Mouse (Mus musculus) hindbrain, embryonic 12.5 days (tissue): ENCODE results near the gene Pfkfb2. TPM values are rescaled to one million over a fixed set of nuclear protein-coding genes. Genes with fewer than 3 reads are reported as not detected.
"Not testable (repeated sequence)": the region's sequence is repeated elsewhere in the genome, so short reads cannot be mapped to it uniquely, and the experiment has no call there.

Experiments
- ATAC-seq: fragments of 200-750 bp; cut with Nextera tagmentation; 2 replicates; pipeline ENCODE4 v1.8.0; 2017; ENCODE audit warnings: moderate TSS enrichment; ENCODE audit not compliant: low FRiP score
- H3K27ac ChIP-seq: fragments of 300-500 bp; sonication (generic); 2 replicates; pipeline ENCODE4 v1.5.1; 2016; ENCODE audit warnings: mild to moderate bottlenecking
- H3K27me3 ChIP-seq: fragments of 300-500 bp; sonication (generic); 2 replicates; pipeline ENCODE4 v1.6.1; 2016; ENCODE audit warnings: mild to moderate bottlenecking
- H3K36me3 ChIP-seq: fragments of 300-500 bp; sonication (generic); 2 replicates; pipeline ENCODE4 v1.6.1; 2016; ENCODE audit warnings: mild to moderate bottlenecking
- H3K4me1 ChIP-seq: fragments of 300-500 bp; sonication (generic); 2 replicates; pipeline ENCODE4 v1.6.1; 2016
- H3K4me2 ChIP-seq: fragments of 300-500 bp; sonication (generic); replicated peaks from 2 replicates; pipeline ENCODE4 v1.6.1; 2016; ENCODE audit warnings: mild to moderate bottlenecking
- H3K4me3 ChIP-seq: fragments of 300-500 bp; sonication (generic); 2 replicates; pipeline ENCODE4 v1.5.1; 2016; ENCODE audit warnings: mild to moderate bottlenecking
- H3K9ac ChIP-seq: fragments of 300-500 bp; sonication (generic); 2 replicates; pipeline ENCODE4 v1.6.1; 2016; ENCODE audit warnings: mild to moderate bottlenecking, moderate library complexity
- H3K9me3 ChIP-seq: fragments of 300-500 bp; sonication (generic); replicated peaks from 2 replicates; pipeline ENCODE4 v1.6.1; 2016; ENCODE audit warnings: mild to moderate bottlenecking
- WGBS: fragments of 180-500 bp; shearing (Covaris S2); methylation state at CpG from one replicate; pipeline ENCODE4 v1.1.7; 2016; 5-methylcytosine and 5-hydroxymethylcytosine counted together
- polyA plus RNA-seq: library from polyadenylated mRNA; unstranded; fragments of >200 nt; fragmentation: Nextera tagmentation; extraction: Ambion mirVana; gene quantifications from 2 replicates; pipeline ENCODE4 v1.2.1, GENCODE M21; 2016

The Pfkfb2 gene
- polyA plus RNA-seq, 1 experiment from 2014 or later, result 17.0 TPM

DNA sequence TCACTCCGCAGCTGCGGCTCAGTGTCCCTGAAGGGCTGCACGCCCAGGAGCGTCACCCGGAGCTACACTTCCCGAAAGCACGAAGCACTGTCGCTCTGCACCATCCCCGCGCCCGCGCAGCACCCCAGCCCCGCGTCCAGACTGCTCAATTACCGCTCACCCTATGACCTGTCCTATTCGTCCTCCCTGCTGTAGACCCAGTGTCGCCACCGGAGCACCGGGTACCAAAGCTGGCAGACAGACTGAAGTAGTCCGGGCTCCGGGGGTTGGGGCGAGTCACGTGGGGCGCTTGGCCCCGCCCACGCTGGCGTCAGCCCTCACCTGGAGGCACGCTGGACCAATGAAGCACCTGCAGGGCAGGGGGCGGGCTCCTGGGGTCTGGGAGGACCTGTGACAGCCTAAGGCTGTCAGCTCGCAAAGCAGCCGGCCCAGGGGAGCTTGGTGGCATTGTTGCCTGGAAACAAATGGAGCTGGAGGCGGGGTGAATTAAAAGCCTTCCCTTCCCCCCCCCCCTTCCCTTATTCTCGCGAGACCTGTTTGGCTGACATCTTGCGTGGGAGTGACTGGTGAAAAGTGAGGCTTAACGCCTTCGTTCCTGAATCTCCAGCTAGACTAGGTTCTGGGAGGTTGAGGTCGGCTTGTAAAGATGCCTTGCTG, 13.4 kb downstream of the Pfkfb2 start, which contains the start of gene Gm29427:
Gene Gm29427 (minus strand): TSS at position 239 of the 657 bp plus-strand sequence.
- H3K36me3 ChIP-seq, result peaks cover 4% of the 10 kb centered on the region; the same call in 1 of the 2 replicates
- H3K4me3 ChIP-seq, result peak within 1 kb of the TSS; percentile 89
- peak; percentile 94 for ATAC-seq
- peaks cover 17% of the 10 kb centered on the region for H3K4me1 ChIP-seq
- under 1% methylated on average over 38 of the region's 38 CpGs for WGBS
- peak within 1 kb of the TSS; percentile 87 for H3K27ac ChIP-seq
- peak within 1 kb of the TSS; percentile 92 for H3K9ac ChIP-seq
- no peaks in the 10 kb centered on the region for H3K27me3 ChIP-seq
- H3K4me2 ChIP-seq, result peak within 1 kb of the TSS; percentile 98
- no peaks in the 10 kb centered on the region for H3K9me3 ChIP-seq

DNA sequence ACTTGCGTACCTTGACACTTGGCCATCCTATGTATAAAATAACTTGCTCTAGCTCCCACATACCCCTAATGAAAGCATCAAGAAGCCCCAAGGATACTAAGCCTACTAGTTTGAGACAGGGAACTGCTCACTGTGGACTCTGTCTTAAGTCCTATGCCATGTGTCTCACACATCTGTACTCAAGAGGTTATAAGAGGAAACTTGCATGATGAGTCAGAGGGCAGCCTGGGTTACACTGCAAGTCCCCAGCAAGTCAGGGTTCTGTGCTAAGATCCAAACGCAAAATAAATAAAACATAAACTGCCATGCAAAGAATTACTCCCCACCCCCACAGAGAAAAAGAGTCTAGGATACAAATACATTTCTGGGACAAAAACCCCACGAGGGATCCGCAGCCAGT, 15.0 kb downstream of the Pfkfb2 start:
- Histone ChIP-seq H3K9ac (no peak overlapping the region), H3K9me3 (no peaks in the 10 kb centered on the region), H3K27ac (no peak overlapping the region), H3K4me2 (no peak overlapping the region), H3K4me1 (peaks cover 13% of the 10 kb centered on the region), H3K4me3 (no peak overlapping the region), H3K27me3 (no peaks in the 10 kb centered on the region), H3K36me3 (no peaks in the 10 kb centered on the region)
- WGBS, result 77% methylated on average over 4 of the region's 4 CpGs
- no peak for ATAC-seq

DNA sequence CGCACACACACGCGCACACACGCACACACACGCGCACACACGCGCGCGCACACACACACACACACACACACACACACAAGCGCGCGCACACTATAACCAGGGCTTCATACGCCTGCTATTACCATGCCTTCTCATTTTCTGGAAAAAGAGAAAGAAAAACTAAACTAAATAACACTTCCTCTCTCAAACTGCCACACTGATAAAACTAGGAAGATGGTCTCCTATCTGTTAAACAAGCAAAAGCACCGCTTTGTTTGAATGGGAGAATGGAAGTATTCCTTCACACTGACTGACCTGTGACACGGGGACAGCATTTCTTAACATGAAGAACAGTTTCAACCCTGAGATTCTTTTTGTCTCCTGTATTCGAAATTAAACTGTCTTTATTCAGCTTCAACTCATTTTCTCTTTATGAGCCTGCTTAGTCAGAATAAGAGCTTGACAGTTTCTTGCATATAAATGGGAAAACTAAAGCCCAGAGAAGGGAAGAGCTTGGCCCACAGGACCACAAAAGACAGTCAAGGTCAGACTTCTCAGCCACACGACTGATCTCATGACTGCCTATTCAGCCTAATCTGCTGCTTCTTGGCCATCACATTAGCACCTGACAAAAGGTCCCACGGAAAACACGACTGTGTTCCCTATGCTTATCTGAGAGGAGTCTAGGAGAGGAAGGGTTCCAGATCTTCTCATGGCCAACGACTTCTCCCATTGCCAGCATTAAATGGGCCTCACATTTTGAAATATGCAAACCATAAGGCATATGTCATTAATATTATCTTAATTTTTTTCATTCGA, 18.6 kb downstream of the Pfkfb2 start:
- H3K4me2 ChIP-seq, result no peak overlapping the region
- H3K9ac ChIP-seq, result no peak overlapping the region
- ATAC-seq, result no peak
- H3K27me3 ChIP-seq, result no peaks in the 10 kb centered on the region
- no peaks in the 10 kb centered on the region for H3K9me3 ChIP-seq
- no peak overlapping the region for H3K4me3 ChIP-seq
- peaks cover 22% of the 10 kb centered on the region for H3K36me3 ChIP-seq
- WGBS, result 91% methylated on average over 22 of the region's 22 CpGs
- no peaks in the 10 kb centered on the region for H3K4me1 ChIP-seq
- no peak overlapping the region for H3K27ac ChIP-seq

DNA sequence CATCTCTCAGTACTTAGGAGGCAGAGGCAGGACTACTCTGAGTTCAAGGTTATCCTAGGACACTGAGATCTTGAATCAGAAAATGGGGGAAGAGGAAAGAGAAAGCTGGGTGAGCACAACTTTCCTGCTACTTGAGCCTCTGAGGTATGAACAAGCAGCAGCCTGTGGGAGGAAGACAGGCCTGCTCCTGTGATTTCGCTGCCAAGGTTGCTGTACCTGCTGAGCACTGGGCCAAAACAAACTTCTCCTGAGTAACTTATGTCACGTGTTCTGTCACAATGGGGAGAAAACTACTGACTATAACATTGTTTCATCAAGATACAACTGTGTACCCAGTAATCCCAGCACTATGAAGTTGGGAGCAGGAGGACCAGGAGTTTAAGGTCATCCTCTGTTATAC, 25.4 kb downstream of the Pfkfb2 start:
- H3K36me3 ChIP-seq, result peaks cover 72% of the 10 kb centered on the region
- no peaks in the 10 kb centered on the region for H3K4me1 ChIP-seq
- H3K9me3 ChIP-seq, result no peaks in the 10 kb centered on the region
- 88% methylated on average over 2 of the region's 2 CpGs for WGBS
- no peak overlapping the region for H3K4me3 ChIP-seq
- no peaks in the 10 kb centered on the region for H3K27me3 ChIP-seq
- no peak overlapping the region for H3K4me2 ChIP-seq
- H3K27ac ChIP-seq, result no peak overlapping the region
- ATAC-seq, result no peak
- H3K9ac ChIP-seq, result no peak overlapping the region

- no peaks in the 10 kb centered on the region for H3K27me3 ChIP-seq
- no peak overlapping the region for H3K9ac ChIP-seq
- no peak overlapping the region for H3K4me2 ChIP-seq
- no peak for ATAC-seq
- no peak overlapping the region for H3K4me3 ChIP-seq
- H3K27ac ChIP-seq, result no peak overlapping the region
- 95% methylated on average over 11 of the region's 11 CpGs for WGBS
- peaks cover 79% of the 10 kb centered on the region for H3K36me3 ChIP-seq
- H3K4me1 ChIP-seq, result no peaks in the 10 kb centered on the region
- no peaks in the 10 kb centered on the region for H3K9me3 ChIP-seq
These were observed 27.1 kb downstream of the Pfkfb2 start for GRCm38 (mm10) chr1:130701976-130702375.

GRCm38 (mm10) chr1:130699937-130700633, 29.0 kb downstream of the Pfkfb2 start:
- H3K27me3 ChIP-seq, result no peaks in the 10 kb centered on the region
- no peak for ATAC-seq
- H3K9me3 ChIP-seq, result no peaks in the 10 kb centered on the region
- H3K36me3 ChIP-seq, result peaks cover 69% of the 10 kb centered on the region
- no peaks in the 10 kb centered on the region for H3K4me1 ChIP-seq
- H3K4me2 ChIP-seq, result no peak overlapping the region
- 94% methylated on average over 10 of the region's 10 CpGs for WGBS
- H3K27ac ChIP-seq, result no peak overlapping the region
- H3K4me3 ChIP-seq, result no peak overlapping the region
- no peak overlapping the region for H3K9ac ChIP-seq

DNA sequence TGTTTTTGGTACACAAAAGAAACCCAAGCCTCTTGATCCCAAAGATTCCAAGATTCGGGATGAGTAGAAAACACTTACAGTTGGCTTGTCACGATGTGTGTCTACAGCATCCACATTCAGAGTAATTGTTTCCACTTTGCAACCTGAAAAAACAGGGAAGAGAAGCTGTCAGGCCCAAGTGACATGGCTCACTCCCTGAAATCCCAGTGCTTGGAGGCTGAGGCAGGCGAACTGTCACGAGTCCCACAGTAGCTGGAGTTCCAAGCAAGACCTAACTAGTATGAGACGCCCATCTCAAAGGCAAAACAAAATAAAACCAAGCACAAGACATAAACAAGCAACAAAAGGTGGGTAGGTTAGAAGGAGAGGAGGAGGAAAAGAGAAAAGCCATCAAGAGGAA, 30.5 kb downstream of the Pfkfb2 start:
- 96% methylated on average over 5 of the region's 5 CpGs for WGBS
- Histone ChIP-seq H3K4me1 (no peaks in the 10 kb centered on the region), H3K4me2 (no peak overlapping the region), H3K36me3 (peaks cover 60% of the 10 kb centered on the region), H3K9ac (no peak overlapping the region), H3K27me3 (no peaks in the 10 kb centered on the region), H3K4me3 (no peak overlapping the region), H3K9me3 (no peaks in the 10 kb centered on the region), H3K27ac (no peak overlapping the region)
- no peak for ATAC-seq

DNA sequence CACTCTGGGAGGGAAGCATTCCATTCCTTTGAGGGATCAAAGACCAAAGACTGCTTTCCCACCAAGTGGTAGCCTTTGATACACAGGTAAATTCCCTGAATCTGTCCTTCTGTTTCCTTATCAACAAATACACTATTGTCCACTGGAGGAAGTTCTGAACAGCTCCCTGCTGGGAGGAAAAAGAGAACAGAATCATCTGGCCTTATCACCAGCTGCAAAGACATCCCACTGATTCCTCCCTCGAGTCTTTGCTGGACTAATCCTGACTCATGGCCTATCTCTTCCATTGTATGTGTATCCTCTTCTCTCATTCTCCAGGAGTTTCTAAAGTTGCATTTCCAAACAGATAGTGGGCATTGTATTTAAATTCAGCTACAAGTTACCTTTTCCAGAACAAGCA, 45.1 kb downstream of the Pfkfb2 start:
- Histone ChIP-seq H3K9me3 (no peaks in the 10 kb centered on the region), H3K4me2 (no peak overlapping the region), H3K4me3 (no peak overlapping the region), H3K36me3 (no peaks in the 10 kb centered on the region), H3K27ac (no peak overlapping the region), H3K4me1 (no peaks in the 10 kb centered on the region), H3K9ac (no peak overlapping the region), H3K27me3 (no peaks in the 10 kb centered on the region)
- 58% methylated on average over 1 of the region's 1 CpGs for WGBS
- ATAC-seq, result no peak

- Histone ChIP-seq H3K4me3 (no peak overlapping the region), H3K9me3 (no peaks in the 10 kb centered on the region), H3K36me3 (no peaks in the 10 kb centered on the region), H3K4me2 (no peak overlapping the region), H3K27me3 (no peaks in the 10 kb centered on the region), H3K27ac (no peak overlapping the region), H3K4me1 (no peaks in the 10 kb centered on the region), H3K9ac (no peak overlapping the region)
- WGBS, result 80% methylated on average over 6 of the region's 6 CpGs
- ATAC-seq, result no peak
These were observed 47.2 kb downstream of the Pfkfb2 start for GRCm38 (mm10) chr1:130681656-130682413.

DNA sequence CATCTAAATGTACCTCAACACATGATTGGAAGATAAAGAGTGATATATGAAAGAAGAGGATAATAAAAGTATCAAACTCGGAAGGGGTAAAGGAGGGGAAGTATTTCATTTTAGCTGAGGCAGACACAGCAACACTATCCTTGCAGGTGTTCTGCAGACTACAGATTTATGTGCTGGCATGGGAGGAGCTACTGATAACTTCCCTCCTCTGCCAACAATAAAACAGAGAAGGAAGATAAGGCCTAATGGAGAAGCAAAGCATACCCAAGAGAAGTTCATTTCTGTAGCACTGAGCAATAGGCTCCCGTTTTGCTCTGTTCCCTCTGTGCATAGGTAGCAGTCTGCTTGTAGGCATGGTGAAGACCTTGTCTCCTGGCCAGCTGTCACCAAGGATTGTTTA, 48.0 kb downstream of the Pfkfb2 start:
- Histone ChIP-seq H3K4me3 (no peak overlapping the region), H3K36me3 (no peaks in the 10 kb centered on the region), H3K4me2 (no peak overlapping the region), H3K9ac (no peak overlapping the region), H3K27me3 (no peaks in the 10 kb centered on the region), H3K27ac (no peak overlapping the region), H3K9me3 (no peaks in the 10 kb centered on the region), H3K4me1 (no peaks in the 10 kb centered on the region)
- 87% methylated on average over 2 of the region's 2 CpGs for WGBS
- ATAC-seq, result no peak

GRCm38 (mm10) chr1:130678551-130678950, 50.5 kb downstream of the Pfkfb2 start:
- Histone ChIP-seq H3K4me2 (no peak overlapping the region), H3K9me3 (no peaks in the 10 kb centered on the region), H3K27me3 (no peaks in the 10 kb centered on the region), H3K4me3 (no peak overlapping the region), H3K4me1 (no peaks in the 10 kb centered on the region), H3K36me3 (no peaks in the 10 kb centered on the region), H3K9ac (no peak overlapping the region), H3K27ac (no peak overlapping the region)
- ATAC-seq, result no peak
- WGBS, result 84% methylated on average over 2 of the region's 2 CpGs

DNA sequence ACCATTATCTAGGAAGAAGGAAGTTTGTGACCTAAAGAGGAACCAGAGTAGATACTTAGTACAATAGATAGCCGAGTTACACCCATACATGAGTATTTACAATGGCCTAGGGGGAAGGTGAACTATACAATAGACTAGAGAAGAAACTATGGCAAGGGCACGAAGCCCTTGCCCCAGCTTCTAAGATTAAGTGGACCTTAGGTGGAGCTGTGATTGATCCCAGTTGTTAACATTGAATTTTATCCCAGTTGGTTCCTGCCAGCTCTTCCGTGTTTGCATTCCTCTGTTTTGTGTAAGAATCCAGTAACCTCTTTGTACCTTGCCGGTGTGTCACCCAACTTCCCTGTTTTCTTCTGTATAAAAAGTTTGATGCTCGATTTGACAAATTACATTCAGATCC, 65.5 kb downstream of the Pfkfb2 start:
- not testable (repeated sequence) for H3K4me3 ChIP-seq, H3K36me3 ChIP-seq, H3K27ac ChIP-seq, H3K9me3 ChIP-seq, ATAC-seq, H3K4me2 ChIP-seq, H3K27me3 ChIP-seq, H3K9ac ChIP-seq, H3K4me1 ChIP-seq
- WGBS, result 83% methylated on average over 5 of the region's 5 CpGs
